Mouse (Mus musculus): ENCODE measurements around the gene Fam222b. TPM values are rescaled to one million over a fixed set of nuclear protein-coding genes. Genes with fewer than 3 reads are reported as not detected.

The Fam222b gene
- polyA plus RNA-seq, 1 experiment = not detected

DNA sequence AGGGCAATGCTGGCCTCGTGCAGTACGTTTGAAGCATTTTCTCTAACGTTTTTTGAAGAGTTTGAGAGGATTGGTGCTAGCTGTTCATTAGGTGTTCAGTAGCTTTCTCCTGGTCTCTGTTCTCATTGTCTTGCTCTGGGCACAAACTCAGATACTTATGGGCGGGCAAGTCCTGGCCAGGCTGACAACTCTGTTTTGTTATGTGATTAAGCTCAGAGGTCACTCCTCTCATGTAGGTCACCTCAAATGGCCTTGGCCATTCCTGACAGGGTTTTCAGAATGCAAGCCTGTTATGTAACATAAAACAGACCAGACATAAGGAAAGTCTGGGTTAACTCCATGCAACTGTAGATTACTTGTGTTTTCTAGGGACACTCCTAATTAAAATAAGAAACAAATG, 43.1 kb downstream of the Fam222b start:
- H3K27ac ChIP-seq (ENCODE audit: insufficient read depth, low read depth, low read length) = no peak overlapping the region
- no peak overlapping the region for H3K4me3 ChIP-seq (ENCODE audit: insufficient read depth, low read depth, low read length)
- 51% methylated on average over 4 of the region's 4 CpGs for WGBS
- TF ChIP-seq POLR2A (IDR thresholded peaks at IDR 0.05; ENCODE audit: insufficient read depth, low read depth, low read length) (no peak), CTCF (IDR thresholded peaks at IDR 0.05; ENCODE audit: insufficient read depth, low read depth, low read length) (no peak)
- H3K4me1 ChIP-seq (ENCODE audit: control insufficient read depth, insufficient read depth, low read length) = peaks cover 4% of the 10 kb centered on the region; the same call in 1 of the 2 replicates

DNA sequence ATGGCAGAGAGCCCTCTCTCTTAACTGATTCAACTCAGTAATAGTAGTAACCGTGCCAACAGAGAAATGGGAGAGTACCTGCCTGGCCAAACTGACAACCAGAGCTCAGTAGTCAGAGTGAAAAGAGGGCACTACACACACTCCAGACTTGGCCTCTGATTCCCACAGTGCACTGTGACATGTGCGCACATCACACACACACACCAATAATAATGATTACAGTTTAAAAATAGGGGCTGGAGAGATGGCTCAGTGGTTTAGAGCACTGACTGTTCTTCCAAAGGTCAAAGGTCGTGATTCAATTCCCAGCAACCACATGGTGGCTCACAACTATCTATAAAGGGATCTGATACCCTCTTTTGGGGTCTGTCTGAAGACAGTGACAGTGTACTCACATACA, 43.6 kb downstream of the Fam222b start:
- Histone ChIP-seq H3K4me3 (ENCODE audit: insufficient read depth, low read depth, low read length) (no peak overlapping the region), H3K27ac (ENCODE audit: insufficient read depth, low read depth, low read length) (no peak overlapping the region), H3K4me1 (ENCODE audit: control insufficient read depth, insufficient read depth, low read length) (peaks cover 2% of the 10 kb centered on the region; the same call in 1 of the 2 replicates)
- TF ChIP-seq POLR2A (IDR thresholded peaks at IDR 0.05; ENCODE audit: insufficient read depth, low read depth, low read length) = no peak
- TF ChIP-seq CTCF (IDR thresholded peaks at IDR 0.05; ENCODE audit: insufficient read depth, low read depth, low read length) = no peak
- WGBS = 87% methylated on average over 3 of the region's 3 CpGs

DNA sequence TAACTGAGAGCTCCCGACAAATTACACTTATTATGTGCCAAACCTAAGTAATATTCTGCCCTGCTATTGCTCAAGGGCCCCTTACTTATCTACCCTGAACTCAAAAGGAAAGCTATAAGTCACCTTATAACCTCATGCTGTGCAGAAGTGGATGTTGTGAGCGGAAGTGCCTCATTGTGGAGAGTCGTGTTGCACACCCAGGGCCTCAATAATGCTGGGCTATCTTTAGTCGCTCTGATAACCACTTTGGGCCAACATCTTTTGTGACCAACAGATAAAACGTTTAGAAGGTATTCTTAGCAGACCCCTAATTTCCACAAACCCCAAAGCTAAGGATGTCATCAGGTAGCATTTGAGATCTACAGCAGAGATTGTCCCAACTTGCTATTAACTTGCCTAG, 46.2 kb downstream of the Fam222b start:
- no peak overlapping the region for H3K4me3 ChIP-seq (ENCODE audit: insufficient read depth, low read depth, low read length)
- no peak overlapping the region for H3K27ac ChIP-seq (ENCODE audit: insufficient read depth, low read depth, low read length)
- WGBS = 78% methylated on average over 5 of the region's 5 CpGs
- no peaks in the 10 kb centered on the region; the same call in 1 of the 2 replicates for H3K4me1 ChIP-seq (ENCODE audit: control insufficient read depth, insufficient read depth, low read length)
- TF ChIP-seq CTCF (IDR thresholded peaks at IDR 0.05; ENCODE audit: insufficient read depth, low read depth, low read length) (no peak), POLR2A (IDR thresholded peaks at IDR 0.05; ENCODE audit: insufficient read depth, low read depth, low read length) (no peak)

DNA sequence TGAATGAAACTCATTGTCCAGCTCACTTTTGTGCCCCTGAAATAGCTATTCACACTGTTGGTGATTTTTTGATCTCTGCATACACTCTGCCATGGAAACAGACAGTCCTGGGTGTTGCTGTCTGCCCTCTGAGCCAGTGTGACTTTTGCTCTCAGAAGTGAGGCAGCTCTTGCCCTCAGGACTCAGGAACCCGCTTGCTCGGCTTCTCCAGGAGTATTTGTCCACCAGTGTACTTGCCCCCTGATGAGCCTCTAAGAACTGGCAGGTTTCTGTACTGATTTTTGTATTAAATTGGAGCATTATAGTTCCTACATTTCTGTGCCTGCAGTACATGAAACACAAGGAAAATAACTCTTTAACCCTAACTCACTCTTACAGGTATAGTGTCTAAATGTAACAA, 49.1 kb downstream of the Fam222b start:
- TF ChIP-seq CTCF (IDR thresholded peaks at IDR 0.05; ENCODE audit: insufficient read depth, low read depth, low read length) (no peak), POLR2A (IDR thresholded peaks at IDR 0.05; ENCODE audit: insufficient read depth, low read depth, low read length) (no peak)
- H3K27ac ChIP-seq (ENCODE audit: insufficient read depth, low read depth, low read length) = no peak overlapping the region
- H3K4me1 ChIP-seq (ENCODE audit: control insufficient read depth, insufficient read depth, low read length) = peaks cover 4% of the 10 kb centered on the region
- no peak overlapping the region for H3K4me3 ChIP-seq (ENCODE audit: insufficient read depth, low read depth, low read length)
- WGBS = 82% methylated on average over 2 of the region's 2 CpGs

DNA sequence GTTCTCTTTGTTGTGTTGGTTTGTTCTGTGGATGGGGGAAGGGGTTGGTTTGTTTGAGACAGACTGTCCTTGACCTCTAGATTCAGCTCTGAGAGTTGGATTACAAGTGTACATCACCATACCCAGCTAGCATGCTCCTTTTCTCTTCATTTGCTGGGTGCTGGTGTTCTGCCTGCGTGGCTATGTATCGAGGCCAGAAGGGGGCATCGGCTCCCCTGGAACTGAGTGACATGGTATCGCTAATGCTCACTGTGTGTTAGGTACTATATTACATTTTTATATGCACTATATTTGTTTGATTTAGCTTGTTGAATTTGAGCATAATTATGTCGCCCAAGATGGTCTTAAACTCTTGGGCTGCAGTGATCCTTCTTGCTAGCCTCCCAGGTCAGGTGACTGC, 51.7 kb downstream of the Fam222b start:
- H3K4me3 ChIP-seq (ENCODE audit: insufficient read depth, low read depth, low read length) = no peak overlapping the region
- no peak overlapping the region for H3K27ac ChIP-seq (ENCODE audit: insufficient read depth, low read depth, low read length)
- 83% methylated on average over 5 of the region's 5 CpGs for WGBS
- H3K4me1 ChIP-seq (ENCODE audit: control insufficient read depth, insufficient read depth, low read length) = peaks cover 4% of the 10 kb centered on the region
- TF ChIP-seq POLR2A (IDR thresholded peaks at IDR 0.05; ENCODE audit: insufficient read depth, low read depth, low read length) (no peak), CTCF (IDR thresholded peaks at IDR 0.05; ENCODE audit: insufficient read depth, low read depth, low read length) (no peak)

DNA sequence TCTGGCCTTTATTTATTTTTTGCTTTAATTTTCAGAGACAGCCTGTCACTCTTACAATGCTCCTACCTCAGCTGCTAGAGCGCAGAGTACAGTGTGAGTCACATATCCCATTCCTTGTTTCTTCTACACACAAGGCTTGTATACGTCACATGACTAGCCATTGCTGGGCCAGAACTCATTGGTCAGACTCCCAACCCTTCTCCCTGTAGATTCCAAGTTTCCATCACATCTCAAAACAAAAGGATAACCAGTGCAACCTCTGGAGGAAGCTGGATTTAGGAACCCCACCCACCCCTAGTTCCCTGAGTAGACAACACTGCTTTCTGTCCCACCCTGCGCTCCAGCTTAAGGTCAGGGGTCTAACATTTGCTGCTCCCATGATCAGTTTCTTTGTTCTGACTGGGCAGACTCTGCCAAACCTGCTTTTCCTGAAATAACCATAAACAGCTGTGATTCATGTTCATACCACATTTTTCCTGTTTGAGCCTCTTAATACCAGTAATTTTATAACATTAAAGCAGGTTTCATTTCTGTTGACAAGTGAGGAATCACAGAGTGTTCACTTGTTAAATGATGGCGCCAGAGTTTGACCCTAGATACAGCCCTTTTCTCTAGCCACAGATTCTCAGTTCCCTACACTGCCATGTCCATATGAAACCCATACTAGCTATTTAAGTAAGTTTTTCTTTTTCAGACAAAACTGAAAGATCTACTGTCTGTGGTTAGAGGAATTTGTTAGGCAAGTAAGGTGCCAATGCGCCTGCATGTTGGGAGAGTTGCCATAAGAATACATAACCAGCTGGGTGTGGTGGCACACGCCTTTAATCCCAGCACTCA, 52.5 kb downstream of the Fam222b start:
- H3K4me1 ChIP-seq (ENCODE audit: control insufficient read depth, insufficient read depth, low read length) = peaks cover 4% of the 10 kb centered on the region
- no peak overlapping the region for H3K4me3 ChIP-seq (ENCODE audit: insufficient read depth, low read depth, low read length)
- TF ChIP-seq CTCF (IDR thresholded peaks at IDR 0.05; ENCODE audit: insufficient read depth, low read depth, low read length) (no peak), POLR2A (IDR thresholded peaks at IDR 0.05; ENCODE audit: insufficient read depth, low read depth, low read length) (no peak)
- 80% methylated on average over 6 of the region's 6 CpGs for WGBS
- H3K27ac ChIP-seq (ENCODE audit: insufficient read depth, low read depth, low read length) = no peak overlapping the region

DNA sequence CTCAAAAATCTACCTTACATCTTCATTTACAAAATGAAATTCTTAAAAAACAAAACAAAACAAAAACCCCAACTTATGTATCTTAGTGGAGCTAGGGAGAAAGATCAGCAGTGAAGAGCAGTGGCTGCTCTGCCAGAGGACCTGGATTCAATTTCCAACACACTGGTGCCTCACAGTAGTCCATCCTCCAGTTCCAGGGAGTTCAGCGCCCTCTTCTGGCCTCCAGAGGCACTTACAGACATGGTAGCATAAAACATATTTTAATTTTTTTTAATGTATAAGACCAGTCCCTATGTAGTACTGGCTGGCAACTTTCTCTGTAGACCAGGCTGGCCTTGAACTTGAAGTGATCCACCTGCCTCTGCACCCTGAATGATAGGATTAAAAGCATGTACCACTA, 56.7 kb downstream of the Fam222b start:
- Histone ChIP-seq H3K4me3 (ENCODE audit: insufficient read depth, low read depth, low read length) (no peak overlapping the region), H3K27ac (ENCODE audit: insufficient read depth, low read depth, low read length) (no peak overlapping the region), H3K4me1 (ENCODE audit: control insufficient read depth, insufficient read depth, low read length) (peaks cover 27% of the 10 kb centered on the region)
- 32% methylated on average over 1 of the region's 1 CpGs for WGBS
- TF ChIP-seq CTCF (IDR thresholded peaks at IDR 0.05; ENCODE audit: insufficient read depth, low read depth, low read length) (no peak), POLR2A (IDR thresholded peaks at IDR 0.05; ENCODE audit: insufficient read depth, low read depth, low read length) (no peak)

DNA sequence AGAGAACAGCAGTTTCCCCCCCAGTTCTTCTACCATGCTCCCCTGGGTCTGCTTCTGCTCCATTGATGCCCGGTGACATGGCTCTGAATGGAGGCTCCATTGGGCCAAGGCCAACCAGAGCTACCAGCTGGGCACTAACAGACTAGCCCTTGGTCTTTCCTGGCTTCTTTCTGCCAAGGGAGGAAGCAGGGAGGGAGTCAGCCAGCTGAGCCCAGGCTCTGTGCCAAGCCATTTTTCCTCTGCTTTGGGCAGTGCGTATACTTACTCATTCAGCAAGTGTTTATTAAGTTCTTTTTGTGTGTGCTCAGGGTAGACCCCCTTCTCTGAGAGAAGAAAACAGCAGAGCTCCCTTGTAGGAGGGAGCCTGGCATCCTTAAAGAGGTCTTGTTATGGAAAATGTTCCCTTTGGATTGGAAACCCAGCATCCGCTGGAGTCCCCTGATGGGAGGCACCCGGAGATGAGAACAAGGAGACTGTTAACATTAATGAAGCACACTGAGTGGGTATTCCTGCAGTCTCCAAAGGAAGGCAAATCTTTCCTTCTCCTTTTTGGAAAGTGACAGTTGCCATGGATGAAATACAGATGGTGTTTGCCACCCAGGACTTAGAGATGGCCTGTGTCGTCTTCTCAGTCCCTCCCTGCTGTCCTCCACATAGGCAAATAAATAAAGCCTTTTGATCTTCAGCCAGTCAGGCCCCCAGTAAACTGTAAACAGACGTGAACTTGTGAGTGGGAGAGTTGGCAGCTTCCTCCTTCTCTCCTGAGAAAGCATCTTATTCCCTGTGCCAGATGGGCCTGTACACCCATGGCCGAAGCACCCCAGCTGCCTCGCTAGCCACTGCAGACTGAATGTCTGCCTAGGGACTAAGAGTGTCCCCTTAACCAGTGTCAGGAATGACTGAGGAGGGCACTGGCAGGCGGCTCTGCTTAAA, 58.1 kb downstream of the Fam222b start:
- no peak overlapping the region for H3K4me3 ChIP-seq (ENCODE audit: insufficient read depth, low read depth, low read length)
- WGBS = 10% methylated on average over 9 of the region's 9 CpGs
- H3K4me1 ChIP-seq (ENCODE audit: control insufficient read depth, insufficient read depth, low read length) = peaks cover 24% of the 10 kb centered on the region
- H3K27ac ChIP-seq (ENCODE audit: insufficient read depth, low read depth, low read length) = peak overlapping the region; percentile 83
- TF ChIP-seq POLR2A (IDR thresholded peaks at IDR 0.05; ENCODE audit: insufficient read depth, low read depth, low read length) = no peak
- no peak for TF ChIP-seq CTCF (IDR thresholded peaks at IDR 0.05; ENCODE audit: insufficient read depth, low read depth, low read length)

DNA sequence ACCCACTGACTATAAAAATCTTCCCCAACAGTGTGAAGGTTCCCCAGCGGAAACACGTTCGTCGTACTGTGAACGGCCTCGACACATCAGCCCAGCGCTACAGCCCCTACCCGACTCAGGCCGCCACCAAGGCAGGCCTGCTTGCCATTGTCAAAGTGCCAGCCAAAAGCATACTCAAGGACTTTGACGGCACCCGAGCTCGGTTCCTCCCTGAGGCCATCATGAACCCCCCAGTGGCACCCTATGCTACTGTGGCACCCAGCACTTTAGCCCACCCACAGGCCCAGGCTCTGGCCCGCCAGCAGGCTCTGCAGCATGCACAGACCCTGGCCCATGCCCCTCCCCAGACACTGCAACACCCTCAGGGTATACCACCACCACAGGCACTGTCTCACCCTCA, 59.3 kb downstream of the Fam222b start:
- WGBS = 35% methylated on average over 13 of the region's 13 CpGs
- Histone ChIP-seq H3K27ac (ENCODE audit: insufficient read depth, low read depth, low read length) (peak overlapping the region; percentile 83), H3K4me3 (ENCODE audit: insufficient read depth, low read depth, low read length) (no peak overlapping the region), H3K4me1 (ENCODE audit: control insufficient read depth, insufficient read depth, low read length) (peaks cover 24% of the 10 kb centered on the region)
- TF ChIP-seq CTCF (IDR thresholded peaks at IDR 0.05; ENCODE audit: insufficient read depth, low read depth, low read length) (no peak), POLR2A (IDR thresholded peaks at IDR 0.05; ENCODE audit: insufficient read depth, low read depth, low read length) (no peak)
